In genomic region chr12:32009267-32009984, GRCm38 (mm10) we compare ENCODE assay signal across 10 mouse cellular contexts. TPM values are rescaled to one million over a fixed set of nuclear protein-coding genes. Genes with fewer than 3 reads are reported as not detected.
DNase-seq lines count a peak whose midpoint lies in the region; ATAC-seq and TF ChIP-seq lines count a peak whose summit lies in the region.
"Had no signal": no experiment of that assay in that cellular context is flagged by ENCODE, and none has a peak within 500 bp of the region (broad histone marks: within the 10 kb centered on the region; RNA-seq: fewer than 3 reads in every experiment).

No protein-coding gene starts in this region.

- H3ac ChIP-seq in C2C12 (ENCODE audit: control insufficient read depth, insufficient read length, low read depth), result no peak overlapping the region

- no peak for ATAC-seq in heart, embryonic 13.5 days (ENCODE audit: extremely low read depth, insufficient number of reproducible peaks, low FRiP score, low TSS enrichment)
- ATAC-seq in liver, embryonic 14.5 days (ENCODE audit: insufficient read depth), result peak; percentile 24

- no peak for DNase-seq in heart, postnatal 4 days
- DNase-seq in liver, embryonic 14.5 days (ENCODE audit: low read depth in 3 of 3, low spot score in 3 of 3), result no peak
- DNase-seq in layer of hippocampus, adult 18-20 months (ENCODE audit: low spot score in 2 of 2), result no peak
- DNase-seq in cerebellum, adult 18-20 months, result no peak
- DNase-seq in cerebellum, adult 9-11 months, result no peak

- peaks cover 32% of the 10 kb centered on the region for H3K79me3 ChIP-seq in C2C12 (ENCODE audit: low read depth)

- H3K9me3 ChIP-seq in heart, embryonic 13.5 days, result peaks cover 6% of the 10 kb centered on the region; the same call in 1 of the 2 replicates
- H3K9me3 ChIP-seq in liver, embryonic 14.5 days (ENCODE audit: control insufficient read depth, low read length), result no peaks in the 10 kb centered on the region
- H3K9me3 ChIP-seq: limb, embryonic 15.5 days had no signal

- no peaks in the 10 kb centered on the region for H3K27me3 ChIP-seq in heart, embryonic 13.5 days (replicated peaks)
- no peaks in the 10 kb centered on the region for H3K27me3 ChIP-seq in C2C12 (ENCODE audit: control insufficient read depth, insufficient read depth, insufficient read length)
- H3K27me3 ChIP-seq in liver, embryonic 14.5 days (ENCODE audit: control insufficient read depth, insufficient read depth, low read length), result no peaks in the 10 kb centered on the region
- H3K27me3 ChIP-seq: hindbrain, embryonic 13.5 days; limb, embryonic 15.5 days had no signal

- no peak overlapping the region for H3K27ac ChIP-seq in heart, embryonic 13.5 days (replicated peaks)
- H3K27ac ChIP-seq in brown adipose tissue, adult 24 weeks (replicated peaks; ENCODE audit: low read depth, low read length), result peak overlapping the region; percentile 7; the same call in 1 of the 2 replicates
- peak overlapping the region; percentile 46 for H3K27ac ChIP-seq in liver, embryonic 14.5 days
- H3K27ac ChIP-seq: hindbrain, embryonic 13.5 days; limb, embryonic 15.5 days had no signal

- H3K36me3 ChIP-seq in heart, embryonic 13.5 days, result no peaks in the 10 kb centered on the region
- no peaks in the 10 kb centered on the region for H3K36me3 ChIP-seq in C2C12 (ENCODE audit: control insufficient read depth, insufficient read depth)
- H3K36me3 ChIP-seq in liver, embryonic 14.5 days (replicated peaks; ENCODE audit: control insufficient read depth, insufficient read depth, low read depth), result peaks cover 10% of the 10 kb centered on the region
- H3K36me3 ChIP-seq: limb, embryonic 15.5 days had no signal

- H3K4me2 ChIP-seq in heart, embryonic 13.5 days, result peak overlapping the region; percentile 25; the same call in 1 of the 2 replicates
- H3K4me2 ChIP-seq in liver, embryonic 14.5 days (ENCODE audit: low read depth), result peak overlapping the region; percentile 37
- H3K4me2 ChIP-seq: hindbrain, embryonic 13.5 days; limb, embryonic 15.5 days had no signal

- 20% methylated on average over 8 of the region's 8 CpGs for WGBS in heart, embryonic 13.5 days
- WGBS in liver, embryonic 14.5 days (ENCODE audit: insufficient replicate concordance), result 11% methylated on average over 8 of the region's 8 CpGs

- no peak overlapping the region for H3K4me3 ChIP-seq in heart, embryonic 13.5 days
- H3K4me3 ChIP-seq in C2C12 (ENCODE audit: insufficient read depth, poor library complexity, severe bottlenecking), result no peak overlapping the region
- no peak overlapping the region for H3K4me3 ChIP-seq in brown adipose tissue, adult 24 weeks (ENCODE audit: insufficient read depth, low read depth, low read length)
- H3K4me3 ChIP-seq in liver, embryonic 14.5 days (ENCODE audit: insufficient read depth in 1 of 2, low read depth in 2 of 2, low read length in 2 of 2), result peak overlapping the region; percentile 22 to 23; a peak in 2 of 4 replicates
- H3K4me3 ChIP-seq: hindbrain, embryonic 13.5 days; limb, embryonic 15.5 days had no signal

- H3K79me2 ChIP-seq in C2C12 (ENCODE audit: control insufficient read depth, insufficient read depth), result peaks cover 89% of the 10 kb centered on the region

- no peak overlapping the region for H3K9ac ChIP-seq in heart, embryonic 13.5 days
- no peak overlapping the region; the same call in 1 of the 2 replicates for H3K9ac ChIP-seq in liver, embryonic 14.5 days (replicated peaks)
- H3K9ac ChIP-seq: hindbrain, embryonic 13.5 days; limb, embryonic 15.5 days had no signal

- 0 out of 2 replicates have a peak, but pooled peaks cover 3% of the 10 kb centered on the region for H3K4me1 ChIP-seq in heart, embryonic 13.5 days
- H3K4me1 ChIP-seq in brown adipose tissue, adult 24 weeks (ENCODE audit: control insufficient read depth, insufficient read depth, insufficient read length, low read length), result peaks cover 2% of the 10 kb centered on the region; the same call in 1 of the 2 replicates
- peaks cover 8 to 19% of the 10 kb centered on the region in 2 experiments for H3K4me1 ChIP-seq in liver, embryonic 14.5 days (replicated peaks; ENCODE audit: control insufficient read depth in 2 of 2, insufficient read depth in 2 of 2, low read length in 1 of 2)
- H3K4me1 ChIP-seq: limb, embryonic 15.5 days had no signal

- no peak for TF ChIP-seq EP300 in liver, embryonic 14.5 days (IDR thresholded peaks at IDR 0.05; ENCODE audit: low read depth)

- no peak for TF ChIP-seq CTCF in C2C12 (IDR thresholded peaks at IDR 0.05; ENCODE audit: control insufficient read depth, insufficient read depth, insufficient read length)
- TF ChIP-seq CTCF in liver, embryonic 14.5 days (IDR thresholded peaks at IDR 0.05; ENCODE audit: low read depth), result no peak

TF ChIP-seq in C2C12, 6 proteins besides CTCF, POLR2A, EP300 and RAD21:
- TF ChIP-seq USF1 (IDR thresholded peaks at IDR 0.05; ENCODE audit: low read depth) (no peak), MYOD1 (IDR thresholded peaks at IDR 0.05; ENCODE audit: control insufficient read depth, insufficient read length, low read depth) (peak; percentile 30)

RNA-seq across cellular contexts. Expression of gene Prkar2b, which starts 51.7 kb away (rescaled TPM):
- 11.8 and 13.6 TPM in 2 replicates for polyA plus RNA-seq in heart, embryonic 13.5 days (2015; fragmentation: Nextera tagmentation; extraction: Ambion mirVana)
- total RNA-seq in heart, postnatal 4 days (2021), result 1 to 10 TPM; 6.5 to 7.7 TPM
- polyA plus RNA-seq in C2C12 (2012; fragmentation: generic; extraction: Trizol), result 33.1 TPM
- 809 and 945 TPM in 2 replicates for polyA plus RNA-seq in brown adipose tissue, adult 24 weeks (2012; ENCODE audit: insufficient read depth, insufficient read length, missing spikeins)
- 26.3 and 41.3 TPM in 2 replicates for polyA plus RNA-seq in liver, embryonic 14.5 days (2012; rRNA removed)
- 89.6 and 101 TPM in 2 replicates for polyA plus RNA-seq in liver, embryonic 14.5 days (2014; fragmentation: Nextera tagmentation; extraction: Ambion mirVana)
- total RNA-seq in layer of hippocampus, adult 18-20 months (2021), result 10 to 100 TPM; 30.7 to 33.6 TPM

RNA-seq across cellular contexts. Expression of gene Hbp1, which starts 59.1 kb away (rescaled TPM):
- 89.2 and 95.3 TPM in 2 replicates for polyA plus RNA-seq in heart, embryonic 13.5 days (2015; fragmentation: Nextera tagmentation; extraction: Ambion mirVana)
- total RNA-seq in heart, postnatal 4 days (2021), result 10 to 100 TPM; 65.5 to 66.2 TPM
- 9.6 TPM for polyA plus RNA-seq in C2C12 (2012; fragmentation: generic; extraction: Trizol)
- 57.8 and 69.0 TPM in 2 replicates for polyA plus RNA-seq in brown adipose tissue, adult 24 weeks (2012; ENCODE audit: insufficient read depth, insufficient read length, missing spikeins)
- polyA plus RNA-seq in liver, embryonic 14.5 days (2012; rRNA removed), result 19.2 and 27.0 TPM in 2 replicates
- polyA plus RNA-seq in liver, embryonic 14.5 days (2014; fragmentation: Nextera tagmentation; extraction: Ambion mirVana), result 32.8 and 36.3 TPM in 2 replicates
- 10 to 100 TPM; 25.6 to 25.8 TPM for total RNA-seq in layer of hippocampus, adult 18-20 months (2021)

Comparison
In these comparisons a context has a peak if more than half of its experiments do, and no peak if none do; other contexts are left out.
1. H3K4me3 ChIP-seq: peak in liver, embryonic 14.5 days (2 of 2); none in heart, embryonic 13.5 days (single experiment), C2C12 (single experiment) and brown adipose tissue, adult 24 weeks (single experiment).